ENCODE assay signal across 16 mouse cellular contexts in the genomic region with DNA sequence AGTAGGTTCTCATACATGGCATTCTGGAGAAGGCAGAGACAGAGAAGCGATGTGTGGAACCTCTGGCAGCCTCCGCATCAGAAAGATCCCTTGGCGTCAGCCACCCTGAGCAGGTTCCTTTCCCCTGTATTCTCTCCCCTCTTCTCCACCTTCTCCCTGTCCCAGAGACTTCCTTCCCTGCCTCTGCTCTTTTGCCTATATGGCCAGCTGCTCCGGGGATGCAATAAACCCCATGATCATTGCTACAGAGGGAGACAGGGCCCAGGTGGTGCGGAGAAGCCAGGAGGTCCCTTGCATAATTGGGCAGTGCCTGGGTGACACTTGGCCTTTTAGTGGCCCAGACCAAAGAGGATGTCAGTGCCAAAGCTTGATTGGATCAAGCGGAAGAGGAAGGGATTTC.
"Had no signal": no experiment of that assay in that cellular context is flagged by ENCODE, and none has a peak within 500 bp of the region (broad histone marks: within the 10 kb centered on the region; RNA-seq: fewer than 3 reads in every experiment).

No protein-coding gene starts in this region.

- H3K9ac ChIP-seq: neural tube, embryonic 13.5 days; neural tube, embryonic 15.5 days; stomach, embryonic 15.5 days had no signal

- H3K9me3 ChIP-seq: neural tube, embryonic 13.5 days; neural tube, embryonic 15.5 days; stomach, embryonic 15.5 days had no signal

- H3K36me3 ChIP-seq: neural tube, embryonic 13.5 days; neural tube, embryonic 15.5 days; stomach, embryonic 15.5 days had no signal

- H3K4me2 ChIP-seq: neural tube, embryonic 13.5 days; neural tube, embryonic 15.5 days; stomach, embryonic 15.5 days had no signal

- H3K4me3 ChIP-seq: neural tube, embryonic 13.5 days; neural tube, embryonic 15.5 days; stomach, embryonic 15.5 days had no signal

- H3K4me1 ChIP-seq: stomach, embryonic 15.5 days had no signal

- H3K27me3 ChIP-seq: neural tube, embryonic 13.5 days; neural tube, embryonic 15.5 days; stomach, embryonic 15.5 days had no signal

- H3K27ac ChIP-seq: neural tube, embryonic 13.5 days; neural tube, embryonic 15.5 days; stomach, embryonic 15.5 days; stomach, postnatal 0 days had no signal

- DNase-seq: retina, postnatal 1 day; right cerebral cortex, adult 18-20 months; right cerebral cortex, postnatal 14 days; right cerebral cortex, postnatal 25 days; right cerebral cortex, postnatal 4 days; spleen, adult 18-20 months; thymus, adult 18-20 months; thymus, adult 2 months; thymus, postnatal 14 days; thymus, postnatal 25 days; thymus, postnatal 36 days; thymus, postnatal 4 days had no signal
